Mouse (Mus musculus) olfactory bulb, adult 2 months (tissue): Measurements from ENCODE around the gene Raly.

Experiments
- CTCF ChIP-seq: fragments of 200-500 bp; IDR thresholded peaks from 2 replicates; pipeline ENCODE4 v1.5.1; 2012; ENCODE audit warnings: low read depth, mild to moderate bottlenecking, low read length, moderate library complexity; ENCODE audit not compliant: insufficient read depth
- POLR2A ChIP-seq: fragments of 200-500 bp; IDR thresholded peaks from 2 replicates; pipeline ENCODE4 v1.6.1; 2012; ENCODE audit warnings: mild to moderate bottlenecking, low read depth, low read length, moderate library complexity; ENCODE audit not compliant: insufficient read depth

GRCm38 (mm10) chr2:154827521-154827920, 36.6 kb downstream of the Raly start:
- no peak for TF ChIP-seq CTCF
- no peak for TF ChIP-seq POLR2A
